Mouse (Mus musculus) embryonic facial prominence, embryonic 11.5 days (tissue): Measurements from ENCODE around the gene Uvssa. TPM values are rescaled to one million over a fixed set of nuclear protein-coding genes. Genes with fewer than 3 reads are reported as not detected.

Source experiments
- ATAC-seq: fragments of 200-750 bp; cut with Nextera tagmentation; replicated peaks from 2 replicates; pipeline ENCODE4 v1.8.0; 2017; ENCODE audit warnings: low read depth; ENCODE audit not compliant: insufficient number of reproducible peaks, low FRiP score, low TSS enrichment
- DNase-seq: peaks from one replicate; pipeline ENCODE4 v3.0.0-alpha.2; 2015; ENCODE audit warnings: low spot score
- H3K27ac ChIP-seq: fragments of 300-500 bp; sonication (generic); replicated peaks from 2 replicates; pipeline ENCODE4 v1.5.1; 2014; ENCODE audit warnings: mild to moderate bottlenecking, low read depth, low read length, control low read depth
- H3K27me3 ChIP-seq: fragments of 300-500 bp; sonication (generic); 2 replicates; pipeline ENCODE4 v1.6.1; 2014; ENCODE audit warnings: mild to moderate bottlenecking, low read length, moderate library complexity, mixed read lengths; ENCODE audit not compliant: control insufficient read depth, insufficient read depth
- H3K36me3 ChIP-seq: fragments of 300-500 bp; sonication (generic); replicated peaks from 2 replicates; pipeline ENCODE4 v1.6.1; 2014; ENCODE audit warnings: low read depth, mild to moderate bottlenecking, low read length, moderate library complexity, mixed read lengths; ENCODE audit not compliant: control insufficient read depth, insufficient read depth
- H3K4me1 ChIP-seq: fragments of 300-500 bp; sonication (generic); 2 replicates; pipeline ENCODE4 v1.6.1; 2014; ENCODE audit warnings: low read length, mixed read lengths; ENCODE audit not compliant: control insufficient read depth, insufficient read depth
- H3K4me2 ChIP-seq: fragments of 300-500 bp; sonication (generic); 2 replicates; pipeline ENCODE4 v1.6.1; 2014; ENCODE audit warnings: low read depth, mild to moderate bottlenecking, control low read depth, low read length, moderate library complexity
- H3K4me3 ChIP-seq: fragments of 300-500 bp; sonication (generic); 2 replicates; pipeline ENCODE4 v1.5.1; 2014; ENCODE audit warnings: low read depth, low read length, control low read depth
- H3K9ac ChIP-seq: fragments of 300-500 bp; sonication (generic); replicated peaks from 2 replicates; pipeline ENCODE4 v1.6.1; 2014; ENCODE audit warnings: mild to moderate bottlenecking, control low read depth, low read length
- H3K9me3 ChIP-seq: fragments of 300-500 bp; sonication (generic); replicated peaks from 2 replicates; pipeline ENCODE4 v1.6.1; 2016; ENCODE audit warnings: mild to moderate bottlenecking, low read length, inconsistent platforms, mixed read lengths; ENCODE audit not compliant: control insufficient read depth
- WGBS: fragments of 180-500 bp; shearing (Covaris S2); extraction: QIAGEN DNeasy Blood & Tissue Kit; methylation state at CpG from one replicate; pipeline ENCODE4 v1.1.7; 2014; 5-methylcytosine and 5-hydroxymethylcytosine counted together
- polyA plus RNA-seq: library from polyadenylated mRNA; unstranded; fragments of >200 nt; fragmentation: Nextera tagmentation; extraction: Ambion mirVana; gene quantifications from 2 replicates; pipeline ENCODE4 v1.2.1, GENCODE M21; 2014

The Uvssa gene
- polyA plus RNA-seq, 1 experiment from 2014 or later: 7.3 TPM

- no peaks in the 10 kb centered on the region for H3K27me3 ChIP-seq
- DNase-seq (no peak), ATAC-seq (no peak)
- no peak overlapping the region for H3K4me2 ChIP-seq
- no peak overlapping the region for H3K9ac ChIP-seq
- no peaks in the 10 kb centered on the region for H3K9me3 ChIP-seq
- H3K36me3 ChIP-seq: no peaks in the 10 kb centered on the region
- no peak overlapping the region for H3K27ac ChIP-seq
- no peak overlapping the region for H3K4me3 ChIP-seq
- H3K4me1 ChIP-seq: no peaks in the 10 kb centered on the region
Measured at GRCm38 (mm10) chr5:33342821-33343220, 35.5 kb upstream of the Uvssa start.

DNA sequence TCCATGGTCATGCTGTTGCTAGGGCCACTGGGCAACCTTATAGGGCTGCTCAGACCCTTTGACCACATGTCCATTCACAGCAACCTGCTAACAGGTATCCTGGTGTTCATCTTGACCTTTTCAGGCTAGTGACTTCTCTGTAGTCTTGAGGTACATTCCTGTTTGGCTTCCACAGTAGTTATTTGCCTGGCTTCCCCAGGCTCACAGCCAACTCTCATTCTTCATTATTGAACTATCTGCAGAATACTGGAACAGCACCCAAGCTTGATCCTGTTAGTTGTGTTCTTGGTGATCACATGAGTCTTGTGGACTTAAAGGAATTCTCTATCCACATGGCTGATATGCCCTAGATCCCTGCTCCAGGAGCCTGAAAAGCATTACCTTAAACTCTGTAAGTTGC lies 34.8 kb upstream of the Uvssa start:
- DNase-seq (no peak), ATAC-seq (no peak)
- Histone ChIP-seq H3K9ac (no peak overlapping the region), H3K27me3 (no peaks in the 10 kb centered on the region), H3K27ac (no peak overlapping the region), H3K9me3 (no peaks in the 10 kb centered on the region), H3K4me2 (no peak overlapping the region), H3K4me1 (no peaks in the 10 kb centered on the region), H3K4me3 (no peak overlapping the region), H3K36me3 (no peaks in the 10 kb centered on the region)

GRCm38 (mm10) chr5:33344070-33344469 lies 34.3 kb upstream of the Uvssa start:
- H3K9me3 ChIP-seq: no peaks in the 10 kb centered on the region
- no peaks in the 10 kb centered on the region for H3K36me3 ChIP-seq
- H3K4me3 ChIP-seq: no peak overlapping the region
- no peak overlapping the region for H3K9ac ChIP-seq
- H3K4me2 ChIP-seq: no peak overlapping the region
- no peaks in the 10 kb centered on the region for H3K4me1 ChIP-seq
- no peaks in the 10 kb centered on the region for H3K27me3 ChIP-seq
- 93% methylated on average over 3 of the region's 3 CpGs for whole genome bisulfite sequencing
- no peak for DNase-seq
- H3K27ac ChIP-seq: no peak overlapping the region
- no peak for ATAC-seq

- Histone ChIP-seq H3K4me2 (no peak overlapping the region), H3K36me3 (no peaks in the 10 kb centered on the region), H3K9ac (no peak overlapping the region), H3K4me3 (no peak overlapping the region), H3K27me3 (no peaks in the 10 kb centered on the region), H3K27ac (no peak overlapping the region), H3K9me3 (no peaks in the 10 kb centered on the region), H3K4me1 (no peaks in the 10 kb centered on the region)
- ATAC-seq (no peak), DNase-seq (no peak)
- WGBS: 84% methylated on average over 3 of the region's 3 CpGs
Measured at GRCm38 (mm10) chr5:33347620-33348019, 30.7 kb upstream of the Uvssa start.

DNA sequence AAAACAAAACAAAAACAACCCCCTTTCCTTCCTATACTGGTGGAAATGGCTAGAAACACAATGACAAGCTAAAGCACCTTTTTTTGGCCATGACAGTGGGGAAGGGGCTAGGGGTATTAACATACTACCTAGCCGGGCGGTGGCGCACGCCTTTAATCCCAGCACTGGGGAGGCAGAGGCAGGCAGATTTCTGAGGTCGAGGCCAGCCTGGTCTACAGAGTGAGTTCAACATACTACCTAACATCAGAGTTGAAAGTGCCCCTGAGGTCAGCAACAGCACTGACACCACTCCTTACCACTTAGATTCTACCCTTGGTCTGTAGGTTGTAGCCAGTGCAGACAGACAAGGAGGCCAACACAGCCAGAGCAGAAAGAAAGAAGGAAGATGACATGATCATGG lies 29.1 kb upstream of the Uvssa start:
- no peak for ATAC-seq
- H3K4me1 ChIP-seq: no peaks in the 10 kb centered on the region
- WGBS: 92% methylated on average over 5 of the region's 5 CpGs
- no peaks in the 10 kb centered on the region for H3K36me3 ChIP-seq
- no peak for DNase-seq
- H3K27ac ChIP-seq: no peak overlapping the region
- no peak overlapping the region for H3K4me2 ChIP-seq
- no peak overlapping the region for H3K9ac ChIP-seq
- H3K9me3 ChIP-seq: no peaks in the 10 kb centered on the region
- no peaks in the 10 kb centered on the region for H3K27me3 ChIP-seq
- H3K4me3 ChIP-seq: no peak overlapping the region

DNA sequence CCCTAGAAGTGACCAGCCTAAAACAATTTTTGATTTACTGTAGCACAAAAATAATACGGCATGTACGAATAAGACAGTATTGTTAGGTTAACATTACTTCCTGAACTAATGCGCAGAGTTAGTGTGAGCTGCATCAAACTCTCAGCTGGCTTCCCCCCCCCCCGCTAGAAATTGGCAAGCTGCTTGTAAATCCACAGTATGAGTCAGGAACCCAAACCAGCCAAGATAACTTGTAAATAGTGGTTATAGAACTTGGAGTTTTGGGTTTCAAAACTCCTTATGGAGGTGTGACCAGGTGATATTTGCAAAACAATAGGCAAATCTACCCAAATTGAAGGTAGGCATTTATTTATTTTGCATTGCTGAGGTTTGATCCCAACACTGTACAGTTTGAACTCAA lies 28.6 kb upstream of the Uvssa start:
- no peak overlapping the region for H3K4me2 ChIP-seq
- H3K9ac ChIP-seq: no peak overlapping the region
- no peaks in the 10 kb centered on the region for H3K36me3 ChIP-seq
- no peaks in the 10 kb centered on the region for H3K4me1 ChIP-seq
- 78% methylated on average over 4 of the region's 4 CpGs for WGBS
- H3K4me3 ChIP-seq: no peak overlapping the region
- DNase-seq (no peak), ATAC-seq (no peak)
- no peaks in the 10 kb centered on the region for H3K9me3 ChIP-seq
- no peaks in the 10 kb centered on the region for H3K27me3 ChIP-seq
- H3K27ac ChIP-seq: no peak overlapping the region

- ATAC-seq (no peak), DNase-seq (no peak)
- Histone ChIP-seq H3K4me3 (no peak overlapping the region), H3K4me2 (no peak overlapping the region), H3K36me3 (no peaks in the 10 kb centered on the region), H3K27me3 (no peaks in the 10 kb centered on the region), H3K27ac (no peak overlapping the region), H3K4me1 (no peaks in the 10 kb centered on the region), H3K9ac (no peak overlapping the region), H3K9me3 (no peaks in the 10 kb centered on the region)
- 82% methylated on average over 3 of the region's 3 CpGs for WGBS
Measured at GRCm38 (mm10) chr5:33351556-33352272, 26.6 kb upstream of the Uvssa start.

- WGBS: 77% methylated on average over 8 of the region's 8 CpGs
- Histone ChIP-seq H3K4me1 (no peaks in the 10 kb centered on the region), H3K27ac (no peak overlapping the region), H3K9ac (no peak overlapping the region), H3K36me3 (no peaks in the 10 kb centered on the region), H3K4me2 (no peak overlapping the region), H3K4me3 (no peak overlapping the region), H3K27me3 (no peaks in the 10 kb centered on the region), H3K9me3 (no peaks in the 10 kb centered on the region)
- ATAC-seq (no peak), DNase-seq (no peak)
Measured at GRCm38 (mm10) chr5:33352273-33352645, 26.1 kb upstream of the Uvssa start.
